Mouse (Mus musculus) R1 (cell line): Measurements from ENCODE around the gene Rps28.

ENCODE experiments used
- DNase-seq: peaks from one replicate; pipeline ENCODE4 v3.0.0-alpha.2; 2018; ENCODE audit warnings: low read depth, low spot score

Gene Rps28

GRCm38 (mm10) chr17:33773871-33774572 lies 50.3 kb downstream of the Rps28 start:
- DNase-seq, result no peak

GRCm38 (mm10) chr17:33773426-33773825 lies 50.9 kb downstream of the Rps28 start:
- DNase-seq, result no peak

- no peak for DNase-seq
Observed at GRCm38 (mm10) chr17:33771617-33772016, 52.7 kb downstream of the Rps28 start.
